Mouse (Mus musculus) kidney, adult 2 months (tissue): ENCODE data around the gene Astn2.

Experiments
- CTCF ChIP-seq: fragments of 200-500 bp; conservative IDR thresholded peaks from 2 replicates; pipeline ENCODE4 v1.5.1; 2011; ENCODE audit warnings: low read depth, mild to moderate bottlenecking, control low read depth, low read length, moderate library complexity, mixed read lengths; ENCODE audit not compliant: insufficient read depth, insufficient read length
- POLR2A ChIP-seq: fragments of 200-500 bp; IDR thresholded peaks from one replicate; pipeline ENCODE4 v1.6.1; 2011; ENCODE audit warnings: low read depth, low read length, control low read depth

DNA sequence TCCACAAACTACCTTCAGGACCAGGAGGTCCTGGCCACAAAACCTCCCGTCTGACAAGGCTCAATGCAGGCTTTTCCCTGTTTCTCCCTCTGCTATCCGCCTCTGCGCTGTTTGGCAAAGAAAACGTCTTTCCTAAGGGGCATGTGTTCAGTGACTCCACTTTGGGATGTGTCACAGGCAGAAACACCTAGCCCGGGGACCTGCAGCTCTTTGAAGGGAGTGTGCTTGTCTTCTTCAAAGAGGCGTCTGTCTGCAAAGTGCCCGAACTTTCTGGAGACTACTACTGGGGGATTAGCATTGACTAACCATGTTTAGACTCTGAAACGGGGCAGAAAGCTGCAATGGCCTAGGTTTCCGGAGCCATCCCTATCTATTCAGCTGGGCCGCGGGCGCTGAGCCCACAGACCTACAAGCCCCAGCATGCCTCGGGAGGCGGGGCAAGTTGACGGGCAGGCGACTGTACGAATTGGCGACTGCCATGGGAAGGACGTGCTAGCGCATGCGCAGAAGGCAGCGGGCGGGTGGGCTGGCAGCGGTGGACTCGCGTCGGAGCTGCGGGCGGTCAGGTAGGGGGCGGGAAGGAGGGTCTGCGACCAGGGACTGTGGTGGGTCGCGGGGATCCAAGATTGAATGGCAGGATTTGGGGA lies 799.8 kb downstream of the Astn2 start, which contains the start of gene Trim32:
- TF ChIP-seq POLR2A (peak; percentile 41), CTCF (no peak)
